Mouse (Mus musculus) kidney, postnatal 0 days (tissue): ENCODE data around the gene Dkk3. TPM values are rescaled to one million over a fixed set of nuclear protein-coding genes. Genes with fewer than 3 reads are reported as not detected.

Experiments used
- ATAC-seq: fragments of 200-750 bp; cut with Nextera tagmentation; replicated peaks from 2 replicates; pipeline ENCODE4 v1.8.0; 2017; ENCODE audit warnings: low read depth, moderate number of reproducible peaks, moderate TSS enrichment, moderate library complexity; ENCODE audit not compliant: low FRiP score
- DNase-seq: peaks from one replicate; pipeline ENCODE4 v3.0.0-alpha.2; 2016; ENCODE audit warnings: low spot score
- H3K27ac ChIP-seq: fragments of 300-500 bp; sonication (generic); 2 replicates; pipeline ENCODE4 v1.5.1; 2014; ENCODE audit warnings: mild to moderate bottlenecking
- H3K27me3 ChIP-seq: fragments of 300-500 bp; sonication (generic); 2 replicates; pipeline ENCODE4 v1.6.1; 2014; ENCODE audit warnings: low read length, mixed read lengths; ENCODE audit not compliant: insufficient read depth
- H3K36me3 ChIP-seq: fragments of 300-500 bp; sonication (generic); 2 replicates; pipeline ENCODE4 v1.6.1; 2014; ENCODE audit warnings: low read length, mixed read lengths; ENCODE audit not compliant: insufficient read depth
- H3K4me1 ChIP-seq: fragments of 300-500 bp; sonication (generic); replicated peaks from 2 replicates; pipeline ENCODE4 v1.6.1; 2014; ENCODE audit warnings: antibody characterized with exemption, low read length, mixed read lengths; ENCODE audit not compliant: insufficient read depth
- H3K4me2 ChIP-seq: fragments of 300-500 bp; sonication (generic); 2 replicates; pipeline ENCODE4 v1.6.1; 2014; ENCODE audit warnings: mild to moderate bottlenecking, low read length, moderate library complexity, mixed read lengths
- H3K4me3 ChIP-seq: fragments of 300-500 bp; sonication (generic); replicated peaks from 2 replicates; pipeline ENCODE4 v1.5.1; 2014; ENCODE audit warnings: low read depth, low read length
- H3K9ac ChIP-seq: fragments of 300-500 bp; sonication (generic); 2 replicates; pipeline ENCODE4 v1.6.1; 2014; ENCODE audit warnings: low read depth, low read length
- H3K9me3 ChIP-seq: fragments of 300-500 bp; sonication (generic); replicated peaks from 2 replicates; pipeline ENCODE4 v1.6.1; 2016; ENCODE audit warnings: low read length, inconsistent platforms, mixed read lengths
- CTCF ChIP-seq: IDR thresholded peaks from 2 replicates; pipeline ENCODE4 v1.5.1; 2016; ENCODE audit warnings: antibody characterized with exemption, low read depth, mild to moderate bottlenecking, moderate library complexity
- WGBS: fragments of 180-500 bp; shearing (Covaris S2); extraction: QIAGEN DNeasy Blood & Tissue Kit; methylation state at CpG from one replicate; pipeline ENCODE4 v1.1.7; 2014; 5-methylcytosine and 5-hydroxymethylcytosine counted together
- polyA plus RNA-seq: library from polyadenylated mRNA; unstranded; fragments of >200 nt; fragmentation: Nextera tagmentation; extraction: Ambion mirVana; gene quantifications from 2 replicates; pipeline ENCODE4 v1.2.1, GENCODE M21; 2015

The Dkk3 gene
- polyA plus RNA-seq, 1 experiment from 2014 or later: 23.8 TPM

DNA sequence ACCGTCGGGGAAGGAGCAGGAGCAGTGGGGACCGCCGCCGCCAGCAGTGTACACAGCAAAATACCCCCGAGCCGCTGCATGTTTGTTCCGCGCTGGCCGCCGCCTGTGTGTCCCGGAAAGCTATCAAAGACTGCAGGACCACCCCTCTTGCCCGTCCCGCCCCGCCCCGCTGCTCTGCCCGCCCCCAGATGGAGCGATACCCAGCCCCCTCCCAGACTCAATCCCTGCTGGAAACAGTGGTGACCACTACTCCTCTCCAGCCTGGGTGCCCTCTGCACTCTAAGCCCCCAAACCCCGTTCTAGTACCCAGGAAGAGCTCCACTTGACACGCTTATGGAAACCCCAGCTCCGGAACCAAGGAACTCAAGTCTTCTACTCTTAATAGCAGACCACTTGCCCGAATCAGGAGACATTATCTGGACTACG, 528 bp downstream of the Dkk3 start:
- DNase-seq (peak; percentile 67), ATAC-seq (peak; percentile 47)
- Histone ChIP-seq H3K4me1 (peaks cover 13% of the 10 kb centered on the region), H3K27me3 (no peaks in the 10 kb centered on the region), H3K9ac (peak overlapping the region; percentile 58), H3K4me2 (peak overlapping the region; percentile 66), H3K4me3 (peak overlapping the region; percentile 48), H3K9me3 (no peaks in the 10 kb centered on the region), H3K36me3 (no peaks in the 10 kb centered on the region), H3K27ac (peak overlapping the region; percentile 60; the same call in 1 of the 2 replicates)
- WGBS: 1% methylated on average over 23 of the region's 23 CpGs
- no peak for TF ChIP-seq CTCF

GRCm38 (mm10) chr7:112157584-112158315, 1.1 kb downstream of the Dkk3 start:
- peaks cover 13% of the 10 kb centered on the region for H3K4me1 ChIP-seq
- no peak for TF ChIP-seq CTCF
- H3K36me3 ChIP-seq: no peaks in the 10 kb centered on the region
- H3K27me3 ChIP-seq: no peaks in the 10 kb centered on the region
- DNase-seq (peak; percentile 39), ATAC-seq (peak; percentile 22)
- H3K4me3 ChIP-seq: peak overlapping the region; percentile 48
- 10% methylated on average over 23 of the region's 23 CpGs for WGBS
- peak overlapping the region; percentile 66 for H3K4me2 ChIP-seq
- peak overlapping the region; percentile 58 for H3K9ac ChIP-seq
- peak overlapping the region; percentile 60; the same call in 1 of the 2 replicates for H3K27ac ChIP-seq
- no peaks in the 10 kb centered on the region for H3K9me3 ChIP-seq

- peaks cover 13% of the 10 kb centered on the region for H3K4me1 ChIP-seq
- no peaks in the 10 kb centered on the region for H3K9me3 ChIP-seq
- no peaks in the 10 kb centered on the region for H3K36me3 ChIP-seq
- no peak for TF ChIP-seq CTCF
- WGBS: 20% methylated on average over 1 of the region's 1 CpGs
- H3K9ac ChIP-seq: no peak overlapping the region
- peak; percentile 81 for DNase-seq
- no peak overlapping the region for H3K4me2 ChIP-seq
- H3K27ac ChIP-seq: no peak overlapping the region; the same call in 1 of the 2 replicates
- ATAC-seq: no peak
- no peaks in the 10 kb centered on the region for H3K27me3 ChIP-seq
- H3K4me3 ChIP-seq: no peak overlapping the region
Measured at GRCm38 (mm10) chr7:112155194-112155593, 3.7 kb downstream of the Dkk3 start.

- no peak for TF ChIP-seq CTCF
- ATAC-seq: no peak
- no peak overlapping the region for H3K9ac ChIP-seq
- H3K4me3 ChIP-seq: no peak overlapping the region
- peaks cover 13% of the 10 kb centered on the region for H3K4me1 ChIP-seq
- H3K36me3 ChIP-seq: no peaks in the 10 kb centered on the region
- no peak overlapping the region for H3K27ac ChIP-seq
- no peak overlapping the region for H3K4me2 ChIP-seq
- H3K27me3 ChIP-seq: no peaks in the 10 kb centered on the region
- WGBS: 55% methylated on average over 4 of the region's 4 CpGs
- H3K9me3 ChIP-seq: no peaks in the 10 kb centered on the region
- DNase-seq: no peak
Measured at GRCm38 (mm10) chr7:112154445-112154844, 4.4 kb downstream of the Dkk3 start.

DNA sequence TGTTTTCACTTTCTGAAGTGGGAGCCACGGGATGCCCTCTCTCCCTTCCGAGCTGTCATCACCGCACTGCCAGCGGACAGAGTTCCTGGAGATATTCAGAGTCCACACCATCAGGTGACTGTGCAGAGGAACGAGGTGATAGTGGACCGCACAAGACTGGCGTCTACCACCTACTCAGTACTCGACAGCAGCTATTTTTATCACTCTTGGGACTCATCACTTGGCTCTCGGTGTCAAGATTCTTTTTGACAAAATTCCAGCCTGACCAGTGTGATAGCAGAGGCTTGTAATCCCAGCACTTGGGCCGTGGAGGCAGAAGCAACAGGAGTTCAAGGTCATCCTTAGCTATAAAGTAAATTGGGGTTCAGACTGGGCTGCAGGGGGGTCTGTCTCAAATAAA, 9.7 kb downstream of the Dkk3 start:
- H3K27me3 ChIP-seq: no peaks in the 10 kb centered on the region
- TF ChIP-seq CTCF: no peak

GRCm38 (mm10) chr7:112147979-112148378, 10.9 kb downstream of the Dkk3 start:
- WGBS: 45% methylated on average over 2 of the region's 2 CpGs
- no peak for TF ChIP-seq CTCF

More for the DNA sequence above, 9.7 kb downstream of the Dkk3 start:
- H3K9ac ChIP-seq: no peak overlapping the region
- no peak overlapping the region for H3K4me3 ChIP-seq
- DNase-seq (no peak), ATAC-seq (no peak)
- H3K36me3 ChIP-seq: no peaks in the 10 kb centered on the region
- no peaks in the 10 kb centered on the region for H3K4me1 ChIP-seq
- no peak overlapping the region for H3K27ac ChIP-seq
- H3K4me2 ChIP-seq: no peak overlapping the region
- H3K9me3 ChIP-seq: no peaks in the 10 kb centered on the region
- WGBS: 84% methylated on average over 10 of the region's 10 CpGs

More at GRCm38 (mm10) chr7:112147979-112148378, 10.9 kb downstream of the Dkk3 start:
- no peaks in the 10 kb centered on the region for H3K27me3 ChIP-seq
- no peak overlapping the region for H3K4me2 ChIP-seq
- no peaks in the 10 kb centered on the region for H3K9me3 ChIP-seq
- peaks cover 2% of the 10 kb centered on the region; the same call in 1 of the 2 replicates for H3K4me1 ChIP-seq
- no peaks in the 10 kb centered on the region for H3K36me3 ChIP-seq
- H3K9ac ChIP-seq: no peak overlapping the region
- DNase-seq: no peak
- no peak overlapping the region for H3K4me3 ChIP-seq
- ATAC-seq: no peak
- H3K27ac ChIP-seq: no peak overlapping the region
